In the genomic region with DNA sequence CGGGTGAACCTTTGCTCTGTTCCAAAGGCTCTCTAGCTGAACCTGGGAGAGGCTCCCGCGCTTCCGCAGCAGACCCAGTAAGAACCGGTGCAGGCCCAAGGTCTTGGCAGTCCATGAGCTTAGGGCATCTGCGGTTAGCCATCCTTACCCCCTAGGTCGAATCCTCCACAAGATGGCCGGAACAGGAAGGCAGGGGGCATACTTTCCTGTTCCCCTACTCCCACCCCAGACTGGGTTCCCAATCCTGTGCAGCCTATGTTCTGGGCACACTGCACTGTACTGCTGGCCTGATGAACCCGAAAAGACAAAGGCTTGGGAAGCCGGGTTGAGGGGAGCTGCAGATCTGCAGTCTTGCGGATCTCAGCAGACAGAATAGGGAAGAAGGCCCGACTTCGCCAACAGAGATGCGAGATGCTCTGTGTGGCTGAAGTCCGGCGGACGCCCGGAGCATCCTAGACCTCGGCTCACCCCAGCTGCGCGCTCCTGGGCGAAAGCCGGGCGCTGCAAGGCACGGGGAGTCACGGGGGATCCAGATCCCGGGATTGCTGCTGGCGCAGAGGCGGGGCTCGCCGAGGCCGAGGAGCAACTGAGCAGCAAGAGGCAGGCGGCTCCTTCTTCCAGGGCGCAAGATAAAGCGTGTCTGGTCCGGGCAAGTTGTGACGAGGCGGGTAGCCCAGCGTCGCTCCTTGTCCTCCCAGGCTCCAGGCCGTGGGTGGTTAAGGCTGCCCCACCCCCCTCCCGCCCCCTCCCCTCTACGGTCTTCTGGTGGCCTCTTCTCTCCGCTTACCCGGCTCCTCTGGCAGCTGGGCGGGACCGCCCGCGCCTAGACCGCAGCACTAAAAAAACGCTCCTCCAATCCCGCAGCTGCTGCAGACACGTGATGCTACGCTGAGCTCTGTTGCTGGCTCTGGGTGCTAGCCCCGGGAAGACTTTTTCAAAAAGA, we compare ENCODE assay signal across 8 mouse cellular contexts. TPM values are rescaled to one million over a fixed set of nuclear protein-coding genes. Genes with fewer than 3 reads are reported as not detected.
DNase-seq lines count a peak whose midpoint lies in the region; ATAC-seq and TF ChIP-seq lines count a peak whose summit lies in the region.

A gene (minus strand): TSS at position 788 of the 943 bp plus-strand sequence.

- TF ChIP-seq POLR2A in liver, adult 2 months (IDR thresholded peaks at IDR 0.05; ENCODE audit: extremely low read depth, insufficient read depth, low read length): no peak
- TF ChIP-seq POLR2A in myocyte (IDR thresholded peaks at IDR 0.05; ENCODE audit: insufficient read length, low read depth): peak; percentile 53

- H3K79me2 ChIP-seq in C2C12 (ENCODE audit: control insufficient read depth, insufficient read depth): no peaks in the 10 kb centered on the region
- H3K79me2 ChIP-seq in liver, adult 2 months (ENCODE audit: control insufficient read depth, insufficient read depth, low read length): no peaks in the 10 kb centered on the region
- H3K79me2 ChIP-seq in myocyte (ENCODE audit: control insufficient read depth, insufficient read depth): no peaks in the 10 kb centered on the region

- ATAC-seq in embryonic facial prominence, embryonic 15.5 days (ENCODE audit: insufficient number of reproducible peaks, low FRiP score, low TSS enrichment, low read depth): peak; percentile 91
- ATAC-seq in heart, embryonic 11.5 days (replicated peaks; ENCODE audit: insufficient number of reproducible peaks, low FRiP score, low TSS enrichment): peak; percentile 81
- ATAC-seq in kidney, embryonic 15.5 days (replicated peaks; ENCODE audit: low FRiP score): peak; percentile 92

- DNase-seq in adrenal gland, postnatal 36 days: peak; percentile 78 to 81
- peak; percentile 27 for DNase-seq in liver, adult 2 months (ENCODE audit: extremely low read depth, low read depth, low spot score)
- peak; percentile 68 for DNase-seq in testis, postnatal 14 days (ENCODE audit: low spot score)

- H3K79me3 ChIP-seq in C2C12 (ENCODE audit: low read depth): no peaks in the 10 kb centered on the region

- peaks cover 36% of the 10 kb centered on the region for H3K4me1 ChIP-seq in embryonic facial prominence, embryonic 15.5 days
- H3K4me1 ChIP-seq in heart, embryonic 11.5 days (ENCODE audit: control insufficient read depth, insufficient read depth, low read length): peaks cover 12% of the 10 kb centered on the region
- H3K4me1 ChIP-seq in kidney, embryonic 15.5 days: peaks cover 37% of the 10 kb centered on the region
- peaks cover 9% of the 10 kb centered on the region; the same call in 1 of the 2 replicates for H3K4me1 ChIP-seq in liver, adult 2 months (ENCODE audit: control insufficient read depth, insufficient read depth, low read length)

- H3ac ChIP-seq in C2C12 (ENCODE audit: control insufficient read depth, insufficient read length, low read depth) (peak within 1 kb of the TSS; percentile 55), myocyte (ENCODE audit: control insufficient read depth, insufficient read length) (peak within 1 kb of the TSS; percentile 49)

- TF ChIP-seq CTCF in C2C12 (IDR thresholded peaks at IDR 0.05; ENCODE audit: control insufficient read depth, insufficient read depth, insufficient read length): no peak
- TF ChIP-seq CTCF in liver, adult 2 months (IDR thresholded peaks at IDR 0.05; ENCODE audit: low read depth, low read length): no peak

- H3K36me3 ChIP-seq in C2C12 (ENCODE audit: control insufficient read depth, insufficient read depth) (peaks cover 3% of the 10 kb centered on the region), myocyte (ENCODE audit: control insufficient read depth, insufficient read depth) (no peaks in the 10 kb centered on the region)
- no peaks in the 10 kb centered on the region for H3K36me3 ChIP-seq in embryonic facial prominence, embryonic 15.5 days
- no peaks in the 10 kb centered on the region; the same call in 1 of the 2 replicates for H3K36me3 ChIP-seq in heart, embryonic 11.5 days (ENCODE audit: control insufficient read depth, insufficient read depth, low read length)
- no peaks in the 10 kb centered on the region for H3K36me3 ChIP-seq in kidney, embryonic 15.5 days
- H3K36me3 ChIP-seq in liver, adult 2 months (ENCODE audit: control insufficient read depth, insufficient read depth, low read length): no peaks in the 10 kb centered on the region

- peak within 1 kb of the TSS; percentile 88 for H3K4me2 ChIP-seq in embryonic facial prominence, embryonic 15.5 days (replicated peaks)
- H3K4me2 ChIP-seq in heart, embryonic 11.5 days: peak within 1 kb of the TSS; percentile 65
- peak within 1 kb of the TSS; percentile 94 for H3K4me2 ChIP-seq in kidney, embryonic 15.5 days
- peak within 1 kb of the TSS; percentile 98 for H3K4me2 ChIP-seq in myocyte (ENCODE audit: low read depth)

- H3K4me3 ChIP-seq in C2C12 (ENCODE audit: insufficient read depth, poor library complexity, severe bottlenecking) (peak within 1 kb of the TSS; percentile 44), myocyte (peak within 1 kb of the TSS; percentile 52)
- H3K4me3 ChIP-seq in embryonic facial prominence, embryonic 15.5 days (replicated peaks): peak within 1 kb of the TSS; percentile 62
- H3K4me3 ChIP-seq in heart, embryonic 11.5 days (ENCODE audit: low read depth, low read length): peak within 1 kb of the TSS; percentile 48
- H3K4me3 ChIP-seq in kidney, embryonic 15.5 days (replicated peaks): peak within 1 kb of the TSS; percentile 71
- peak within 1 kb of the TSS; percentile 55 for H3K4me3 ChIP-seq in liver, adult 2 months (ENCODE audit: insufficient read depth, low read depth, low read length)

- H3K27me3 ChIP-seq in C2C12 (ENCODE audit: control insufficient read depth, insufficient read depth, insufficient read length): no peaks in the 10 kb centered on the region
- no peaks in the 10 kb centered on the region for H3K27me3 ChIP-seq in embryonic facial prominence, embryonic 15.5 days
- H3K27me3 ChIP-seq in heart, embryonic 11.5 days (ENCODE audit: control insufficient read depth, insufficient read depth, low read length): peaks cover 15% of the 10 kb centered on the region
- peaks cover 22% of the 10 kb centered on the region for H3K27me3 ChIP-seq in kidney, embryonic 15.5 days
- peaks cover 16% of the 10 kb centered on the region for H3K27me3 ChIP-seq in liver, adult 2 months (ENCODE audit: control insufficient read depth, insufficient read depth, low read length)
- no peaks in the 10 kb centered on the region for H3K27me3 ChIP-seq in myocyte (ENCODE audit: control insufficient read depth, insufficient read depth, insufficient read length)

- peak within 1 kb of the TSS; percentile 90 for H3K27ac ChIP-seq in embryonic facial prominence, embryonic 15.5 days (replicated peaks)
- H3K27ac ChIP-seq in heart, embryonic 11.5 days (ENCODE audit: low read depth, low read length): peak within 1 kb of the TSS; percentile 58
- H3K27ac ChIP-seq in kidney, embryonic 15.5 days: peak within 1 kb of the TSS; percentile 90
- no peak within 1 kb of the TSS for H3K27ac ChIP-seq in liver, adult 2 months (replicated peaks; ENCODE audit: insufficient read depth, low read depth, low read length)

- H3K9me3 ChIP-seq in embryonic facial prominence, embryonic 15.5 days (replicated peaks): no peaks in the 10 kb centered on the region
- H3K9me3 ChIP-seq in heart, embryonic 11.5 days (replicated peaks; ENCODE audit: control insufficient read depth, low read length): no peaks in the 10 kb centered on the region
- no peaks in the 10 kb centered on the region for H3K9me3 ChIP-seq in kidney, embryonic 15.5 days (replicated peaks)

- WGBS in embryonic facial prominence, embryonic 15.5 days: under 1% methylated on average over 55 of the region's 55 CpGs
- under 1% methylated on average over 54 of the region's 55 CpGs for WGBS in heart, embryonic 11.5 days (ENCODE audit: insufficient replicate concordance)
- WGBS in kidney, embryonic 15.5 days: under 1% methylated on average over 55 of the region's 55 CpGs
- 7% methylated on average over 55 of the region's 55 CpGs for WGBS in liver, adult 2 months

- peak within 1 kb of the TSS; percentile 61 for H3K9ac ChIP-seq in embryonic facial prominence, embryonic 15.5 days
- peak within 1 kb of the TSS; percentile 68 for H3K9ac ChIP-seq in heart, embryonic 11.5 days (ENCODE audit: low read depth, low read length)
- peak within 1 kb of the TSS; percentile 72 for H3K9ac ChIP-seq in kidney, embryonic 15.5 days
- H3K9ac ChIP-seq in liver, adult 2 months (ENCODE audit: low read depth, low read length): peak within 1 kb of the TSS; percentile 24; the same call in 1 of the 2 replicates

TF ChIP-seq in C2C12, 6 proteins besides CTCF, POLR2A, EP300 and RAD21:
- TF ChIP-seq USF1 (IDR thresholded peaks at IDR 0.05; ENCODE audit: low read depth): peak; percentile 95
- TF ChIP-seq MAX (IDR thresholded peaks at IDR 0.05): no peak
TF ChIP-seq in C2C12: peak in this region for 1.

TF ChIP-seq in myocyte, 11 proteins besides CTCF, POLR2A, EP300 and RAD21:
- TF ChIP-seq E2F4 (IDR thresholded peaks at IDR 0.05; ENCODE audit: insufficient read depth): peak; percentile 47
- peak; percentile 95 for TF ChIP-seq USF1 (IDR thresholded peaks at IDR 0.05; ENCODE audit: low read depth)
- no peak for TF ChIP-seq CEBPB (IDR thresholded peaks at IDR 0.05; ENCODE audit: insufficient read depth, poor library complexity, severe bottlenecking)
- peak; percentile 38 for TF ChIP-seq POLR2AphosphoS2 (IDR thresholded peaks at IDR 0.05; ENCODE audit: insufficient read length, low read depth)
- TF ChIP-seq MYOG (IDR thresholded peaks at IDR 0.05; ENCODE audit: control insufficient read depth in 1 of 3, insufficient read depth in 1 of 3, insufficient read length in 2 of 3, low read depth in 2 of 3): peak in 2 of 3 experiments; percentile 30 to 81
- peak in 2 of 3 experiments; percentile 41 to 64 for TF ChIP-seq MYOD1 (IDR thresholded peaks at IDR 0.05; ENCODE audit: control insufficient read depth in 1 of 3, insufficient read length in 2 of 3, low read depth in 2 of 3)

RNA-seq across cellular contexts. Expression of the gene that starts here (rescaled TPM):
- polyA plus RNA-seq in C2C12 (2012; fragmentation: generic; extraction: Trizol): 4.7 TPM
- 10 to 100 TPM; 10.5 to 11.5 TPM for total RNA-seq in adrenal gland, postnatal 36 days (2021)
- 22.1 and 24.0 TPM in 2 replicates for polyA plus RNA-seq in embryonic facial prominence, embryonic 15.5 days (2015; fragmentation: Nextera tagmentation; extraction: Ambion mirVana)
- polyA plus RNA-seq in heart, embryonic 11.5 days (2014; fragmentation: Nextera tagmentation; extraction: Ambion mirVana): 11.3 and 13.2 TPM in 2 replicates
- 17.6 and 20.1 TPM in 2 replicates for polyA plus RNA-seq in kidney, embryonic 15.5 days (2015; fragmentation: Nextera tagmentation; extraction: Ambion mirVana)
- 0.55 and 0.74 TPM in 2 replicates for total RNA-seq in liver, adult 2 months (2014; rRNA removed)
- polyA plus RNA-seq in liver, adult 2 months (2012; rRNA removed): 0.23 and 0.44 TPM in 2 replicates
- 3.8 TPM for polyA plus RNA-seq in myocyte (2012; fragmentation: generic; extraction: Trizol)

Comparison
In these comparisons a context has a peak if more than half of its experiments do, and no peak if none do; other contexts are left out.
1. Peak in DNase-seq, H3K4me3 ChIP-seq and H3K9ac ChIP-seq in liver, adult 2 months; RNA of the gene not detected or under 1 TPM.
2. DNase-seq: peak in every context shown above with its lines; median percentile 80 in adrenal gland, postnatal 36 days; 68 in testis, postnatal 14 days; 27 in liver, adult 2 months.